Mouse (Mus musculus): ENCODE measurements around the gene Ky.

Gene Ky

GRCm38 (mm10) chr9:102547028-102547354, 41.4 kb downstream of the Ky start:
- CTCF ChIA-PET, result interaction anchor here (0.6 kb wide), 1 partner anchor 62 kb away, joined by 8 read pairs; no protein-coding TSS in a partner anchor

- CTCF ChIA-PET, result interaction anchor here (0.6 to 0.7 kb wide), 2 partner anchors 14 to 1846 kb away, joined by 3 to 6 read pairs; no protein-coding TSS in a partner anchor
Observed at GRCm38 (mm10) chr9:102549211-102549610, 43.7 kb downstream of the Ky start.

- CTCF ChIA-PET, result no interaction called here
Observed at GRCm38 (mm10) chr9:102551771-102552170, 46.2 kb downstream of the Ky start.

- CTCF ChIA-PET, result no interaction called here
Observed at GRCm38 (mm10) chr9:102553781-102554180, 48.2 kb downstream of the Ky start.

- CTCF ChIA-PET, result no interaction called here
Observed at GRCm38 (mm10) chr9:102558463-102558862, 52.9 kb downstream of the Ky start.

- CTCF ChIA-PET, result interaction anchor here (0.6 kb wide), 1 partner anchor 22 kb away, joined by 3 read pairs; no protein-coding TSS in a partner anchor
Observed at GRCm38 (mm10) chr9:102572888-102573287, 67.3 kb downstream of the Ky start.

GRCm38 (mm10) chr9:102577480-102577879, 71.9 kb downstream of the Ky start:
- CTCF ChIA-PET, result no interaction called here

- CTCF ChIA-PET, result no interaction called here
Observed at GRCm38 (mm10) chr9:102581921-102582469, 76.4 kb downstream of the Ky start.

- CTCF ChIA-PET, result no interaction called here
Observed at GRCm38 (mm10) chr9:102587347-102587746, 81.8 kb downstream of the Ky start.

- CTCF ChIA-PET, result interaction anchor here (0.6 kb wide), 1 partner anchor 22 kb away, joined by 3 read pairs; no protein-coding TSS in a partner anchor
Observed at GRCm38 (mm10) chr9:102594667-102595393, 89.3 kb downstream of the Ky start.
